Mouse (Mus musculus) cortical plate, adult 2 months (tissue): ENCODE data around the gene Miox.

Source experiments
- CTCF ChIP-seq: fragments of 200-500 bp; IDR thresholded peaks from 2 replicates; pipeline ENCODE4 v1.5.1; 2011; ENCODE audit warnings: mild to moderate bottlenecking, control low read depth, low read length; ENCODE audit not compliant: insufficient read depth; ENCODE audit errors: extremely low read depth
- POLR2A ChIP-seq: fragments of 200-500 bp; IDR thresholded peaks from 2 replicates; pipeline ENCODE4 v1.6.1; 2011; ENCODE audit warnings: mild to moderate bottlenecking, low read length, control low read depth; ENCODE audit not compliant: insufficient read depth; ENCODE audit errors: extremely low read depth

- no peak for TF ChIP-seq CTCF
- no peak for TF ChIP-seq POLR2A
Measured at GRCm38 (mm10) chr15:89363051-89363450, 28.9 kb downstream of the Miox start.
